Mouse (Mus musculus) liver, embryonic 16.5 days (tissue): ENCODE measurements at regions not wholly inside any gene's neighbourhood (a gene's known extent, or its start where the extent isn't known, plus 50 kb on each side); places are given as distances from the start of the nearest gene placed in this dataset.

ENCODE experiments used
- ATAC-seq: fragments of 200-750 bp; cut with Nextera tagmentation; 2 replicates; pipeline ENCODE4 v1.8.0; 2017; ENCODE audit warnings: low read depth, mild to moderate bottlenecking, moderate number of reproducible peaks, moderate library complexity
- H3K27ac ChIP-seq: fragments of 300-500 bp; sonication (generic); 2 replicates; pipeline ENCODE4 v1.5.1; 2014; ENCODE audit warnings: mild to moderate bottlenecking, low read length
- H3K27me3 ChIP-seq: fragments of 300-500 bp; sonication (generic); 2 replicates; pipeline ENCODE4 v1.6.1; 2014; ENCODE audit warnings: low read depth, low read length, mixed read lengths; ENCODE audit not compliant: control insufficient read depth, insufficient read depth
- H3K36me3 ChIP-seq: fragments of 300-500 bp; sonication (generic); 2 replicates; pipeline ENCODE4 v1.6.1; 2014; ENCODE audit warnings: mild to moderate bottlenecking; ENCODE audit not compliant: control insufficient read depth, insufficient read depth
- H3K4me1 ChIP-seq: fragments of 300-500 bp; sonication (generic); 2 replicates; pipeline ENCODE4 v1.6.1; 2014; ENCODE audit warnings: low read depth, low read length, mixed read lengths; ENCODE audit not compliant: control insufficient read depth
- H3K4me2 ChIP-seq: fragments of 300-500 bp; sonication (generic); 2 replicates; pipeline ENCODE4 v1.6.1; 2014; ENCODE audit warnings: low read depth, low read length, mixed read lengths
- H3K4me3 ChIP-seq: fragments of 300-500 bp; sonication (generic); 2 replicates; pipeline ENCODE4 v1.5.1; 2014; ENCODE audit warnings: low read depth, mild to moderate bottlenecking, low read length
- H3K9ac ChIP-seq: fragments of 300-500 bp; sonication (generic); 2 replicates; pipeline ENCODE4 v1.6.1; 2014; ENCODE audit warnings: low read depth, low read length
- H3K9me3 ChIP-seq: fragments of 300-500 bp; sonication (generic); replicated peaks from 2 replicates; pipeline ENCODE4 v1.6.1; 2016; ENCODE audit warnings: low read length; ENCODE audit not compliant: control insufficient read depth
- WGBS: fragments of 180-500 bp; shearing (Covaris S2); extraction: QIAGEN DNeasy Blood & Tissue Kit; methylation state at CpG from one replicate; pipeline ENCODE4 v1.1.7; 2014; ENCODE audit not compliant: insufficient replicate concordance; 5-methylcytosine and 5-hydroxymethylcytosine counted together

DNA sequence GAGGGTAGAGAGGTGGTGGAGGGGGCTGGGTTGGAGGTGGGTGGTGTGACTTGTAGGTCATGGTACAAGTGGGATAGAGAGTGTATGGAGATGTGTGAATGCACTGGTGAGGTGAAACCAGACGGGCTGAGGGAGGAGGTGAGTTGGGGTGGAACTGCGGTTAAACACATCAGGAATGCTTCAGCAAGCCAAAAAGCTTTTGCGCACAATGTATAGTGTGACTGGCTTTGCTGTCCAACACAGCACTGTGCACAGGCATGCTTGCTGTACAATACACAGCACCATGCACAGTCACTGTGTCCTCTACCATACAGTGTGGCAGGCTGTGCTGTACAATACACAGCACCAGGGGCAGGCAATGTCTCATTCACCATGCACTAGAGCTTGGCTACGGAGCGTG, 223.6 kb downstream of the Eipr1 start:
- Histone ChIP-seq H3K4me3 (no peak overlapping the region), H3K4me1 (no peaks in the 10 kb centered on the region), H3K9ac (no peak overlapping the region), H3K27ac (no peak overlapping the region), H3K36me3 (no peaks in the 10 kb centered on the region), H3K27me3 (no peaks in the 10 kb centered on the region), H3K4me2 (no peak overlapping the region), H3K9me3 (no peaks in the 10 kb centered on the region)
- no peak for ATAC-seq
- 76% methylated on average over 5 of the region's 5 CpGs for WGBS

DNA sequence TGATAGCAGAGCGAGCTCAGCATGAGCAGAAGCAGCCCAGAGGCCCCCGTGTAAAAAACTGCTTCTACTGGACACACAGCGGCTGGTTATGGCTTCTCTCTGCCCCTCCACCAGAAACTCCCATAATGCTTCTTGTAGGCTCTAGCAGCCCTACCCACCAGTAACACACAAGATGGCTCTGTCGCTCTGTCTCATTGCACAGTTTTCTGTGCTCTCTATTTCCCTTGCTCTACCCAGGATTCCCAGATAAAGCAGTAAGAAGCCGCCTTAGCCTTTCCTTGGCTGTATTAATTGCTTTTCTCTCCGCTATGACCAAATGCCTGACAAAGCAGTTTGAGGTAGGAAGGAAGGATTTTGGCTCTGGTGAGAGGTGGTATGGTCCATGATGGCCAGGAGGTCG, 228.1 kb downstream of the Eipr1 start:
- no peak overlapping the region for H3K9ac ChIP-seq
- H3K9me3 ChIP-seq, result no peaks in the 10 kb centered on the region
- ATAC-seq, result no peak
- H3K27ac ChIP-seq, result no peak overlapping the region
- no peaks in the 10 kb centered on the region for H3K27me3 ChIP-seq
- no peaks in the 10 kb centered on the region for H3K36me3 ChIP-seq
- WGBS, result 56% methylated on average over 7 of the region's 7 CpGs
- H3K4me1 ChIP-seq, result no peaks in the 10 kb centered on the region
- no peak overlapping the region for H3K4me2 ChIP-seq
- no peak overlapping the region for H3K4me3 ChIP-seq

DNA sequence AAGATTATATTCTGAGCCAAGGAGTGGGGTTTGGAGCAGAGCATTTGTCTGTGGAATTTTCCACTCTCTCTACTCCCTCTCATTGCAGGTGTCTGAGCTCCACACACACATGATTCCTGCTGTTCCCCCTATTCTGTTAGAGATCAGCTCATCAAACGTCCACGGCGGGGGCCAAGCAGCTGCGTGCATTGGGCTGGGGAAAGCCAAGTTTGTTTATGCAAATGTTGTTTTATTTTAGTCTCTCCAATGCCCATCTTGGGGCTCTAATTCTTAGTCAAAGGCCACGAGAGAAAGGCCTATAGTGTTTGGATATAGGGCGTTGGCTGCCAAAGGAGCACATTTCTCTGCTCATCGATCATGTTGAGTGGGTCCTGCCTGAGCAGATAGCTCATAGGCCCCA, 234.6 kb downstream of the Eipr1 start:
- whole genome bisulfite sequencing, result 57% methylated on average over 7 of the region's 7 CpGs
- Histone ChIP-seq H3K4me1 (no peaks in the 10 kb centered on the region), H3K9ac (no peak overlapping the region), H3K36me3 (no peaks in the 10 kb centered on the region), H3K4me3 (no peak overlapping the region), H3K9me3 (no peaks in the 10 kb centered on the region), H3K27me3 (no peaks in the 10 kb centered on the region), H3K27ac (no peak overlapping the region), H3K4me2 (no peak overlapping the region)
- no peak for ATAC-seq

DNA sequence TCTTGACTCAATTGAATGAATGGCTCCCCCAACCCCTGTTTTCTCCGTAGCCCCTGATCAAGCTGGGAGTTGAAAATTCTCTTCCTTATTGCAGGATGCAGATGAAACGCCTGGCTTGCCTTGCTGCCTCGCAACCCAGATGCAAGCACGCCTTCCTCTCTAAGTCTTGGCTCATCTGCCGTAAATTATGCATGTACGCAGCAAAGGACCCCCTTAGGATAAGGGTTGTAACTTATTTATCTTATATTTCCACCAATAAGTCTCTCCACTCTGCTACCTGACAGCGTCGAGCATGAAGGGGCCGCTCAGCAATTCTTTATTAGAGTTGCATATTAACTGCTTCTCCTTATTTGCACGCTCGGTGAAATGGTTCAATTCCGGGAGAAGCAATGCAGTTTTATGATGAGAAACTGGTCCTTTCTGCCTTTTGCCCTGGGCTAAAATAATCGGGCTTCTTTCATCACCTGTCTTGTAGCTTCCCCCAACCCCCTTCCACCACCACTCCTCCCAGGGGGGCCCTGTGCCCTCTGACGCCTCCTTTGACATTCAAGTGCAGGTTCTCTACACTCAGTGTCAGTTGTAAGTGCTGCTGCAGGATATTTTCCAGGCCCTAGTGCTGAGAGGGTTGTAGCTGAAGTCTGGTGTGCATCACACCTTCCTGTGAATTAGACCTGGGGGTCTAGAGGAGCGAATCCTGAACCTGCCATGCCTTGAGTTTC, 246.0 kb downstream of the Eipr1 start:
- ATAC-seq, result no peak
- no peak overlapping the region for H3K4me3 ChIP-seq
- 54% methylated on average over 15 of the region's 15 CpGs for WGBS
- no peak overlapping the region for H3K4me2 ChIP-seq
- H3K9me3 ChIP-seq, result no peaks in the 10 kb centered on the region
- no peaks in the 10 kb centered on the region for H3K27me3 ChIP-seq
- no peaks in the 10 kb centered on the region for H3K4me1 ChIP-seq
- no peak overlapping the region for H3K27ac ChIP-seq
- no peak overlapping the region for H3K9ac ChIP-seq
- no peaks in the 10 kb centered on the region for H3K36me3 ChIP-seq

DNA sequence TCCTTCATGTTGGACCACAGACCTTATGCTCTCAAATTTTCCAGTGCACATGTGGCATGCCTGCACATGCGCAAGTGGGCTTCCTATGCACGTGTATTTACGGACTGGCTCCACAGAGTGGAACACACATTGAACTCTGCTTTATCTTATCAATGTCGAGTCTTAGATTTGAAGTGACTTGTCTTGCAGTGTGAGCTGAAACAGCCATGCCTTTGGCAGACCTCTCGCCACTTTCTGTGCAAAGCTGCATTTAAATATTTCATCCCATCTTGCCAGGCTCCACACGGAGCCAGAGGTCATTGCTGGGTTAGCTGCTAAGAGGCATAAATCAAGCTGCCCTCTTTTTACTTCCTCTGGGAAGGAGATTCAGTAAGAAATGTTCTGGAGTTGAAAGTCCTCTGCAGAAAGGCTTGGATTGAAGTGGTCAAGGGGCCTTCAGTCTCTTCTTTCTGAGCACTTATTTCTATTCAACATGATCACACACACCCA, 248.4 kb downstream of the Eipr1 start:
- Histone ChIP-seq H3K9me3 (no peaks in the 10 kb centered on the region), H3K27ac (no peak overlapping the region), H3K9ac (no peak overlapping the region), H3K4me2 (no peak overlapping the region), H3K27me3 (no peaks in the 10 kb centered on the region), H3K36me3 (no peaks in the 10 kb centered on the region), H3K4me1 (no peaks in the 10 kb centered on the region), H3K4me3 (no peak overlapping the region)
- WGBS, result 41% methylated on average over 6 of the region's 6 CpGs
- ATAC-seq, result no peak

DNA sequence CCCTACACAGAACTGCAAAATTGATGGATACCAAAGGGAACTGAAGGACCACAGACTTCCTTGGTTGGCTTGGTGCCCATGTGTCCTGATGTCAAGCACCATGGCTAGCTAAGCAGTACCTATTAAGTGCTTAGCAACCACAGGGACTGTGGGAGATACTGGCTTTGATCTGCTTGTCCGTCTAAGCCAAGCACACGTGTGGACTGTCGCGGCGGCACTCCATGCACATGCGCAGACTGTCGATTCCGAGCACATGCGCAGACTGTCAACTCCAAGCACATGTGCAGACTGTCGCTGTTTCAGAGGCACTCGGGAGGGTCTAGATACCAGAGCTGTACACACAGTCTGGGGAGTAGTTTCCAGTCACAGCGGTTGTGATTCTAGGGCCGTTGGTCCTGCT, 252.9 kb downstream of the Eipr1 start:
- no peaks in the 10 kb centered on the region for H3K4me1 ChIP-seq
- 77% methylated on average over 13 of the region's 13 CpGs for WGBS
- no peaks in the 10 kb centered on the region for H3K27me3 ChIP-seq
- H3K9me3 ChIP-seq, result no peaks in the 10 kb centered on the region
- H3K27ac ChIP-seq, result no peak overlapping the region
- no peak overlapping the region for H3K4me3 ChIP-seq
- H3K4me2 ChIP-seq, result no peak overlapping the region
- ATAC-seq, result no peak
- H3K9ac ChIP-seq, result no peak overlapping the region
- no peaks in the 10 kb centered on the region for H3K36me3 ChIP-seq

DNA sequence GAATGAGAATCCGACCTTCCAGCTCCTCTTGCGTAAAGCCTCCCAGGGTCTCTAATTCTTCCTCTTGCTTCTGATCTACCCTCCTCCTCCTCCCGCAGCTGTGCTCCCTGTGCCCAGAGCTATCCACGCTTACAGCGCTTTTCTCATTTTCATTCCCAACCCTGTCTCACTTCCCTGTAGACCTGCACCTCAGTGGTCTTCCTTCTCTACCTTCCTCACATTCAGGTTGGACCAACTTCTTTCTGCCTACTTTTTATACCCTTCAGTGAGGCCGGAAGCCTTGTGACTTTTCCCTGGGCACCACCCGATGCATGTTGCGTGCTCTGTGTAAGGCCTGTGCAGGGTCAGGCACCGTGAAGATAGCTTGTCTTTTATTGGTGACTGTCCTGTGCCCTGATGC, 263.0 kb downstream of the Eipr1 start:
- Histone ChIP-seq H3K27me3 (no peaks in the 10 kb centered on the region), H3K27ac (no peak overlapping the region), H3K4me3 (no peak overlapping the region), H3K9me3 (no peaks in the 10 kb centered on the region), H3K4me2 (no peak overlapping the region), H3K4me1 (no peaks in the 10 kb centered on the region), H3K9ac (no peak overlapping the region), H3K36me3 (no peaks in the 10 kb centered on the region)
- no peak for ATAC-seq
- WGBS, result 74% methylated on average over 9 of the region's 9 CpGs

DNA sequence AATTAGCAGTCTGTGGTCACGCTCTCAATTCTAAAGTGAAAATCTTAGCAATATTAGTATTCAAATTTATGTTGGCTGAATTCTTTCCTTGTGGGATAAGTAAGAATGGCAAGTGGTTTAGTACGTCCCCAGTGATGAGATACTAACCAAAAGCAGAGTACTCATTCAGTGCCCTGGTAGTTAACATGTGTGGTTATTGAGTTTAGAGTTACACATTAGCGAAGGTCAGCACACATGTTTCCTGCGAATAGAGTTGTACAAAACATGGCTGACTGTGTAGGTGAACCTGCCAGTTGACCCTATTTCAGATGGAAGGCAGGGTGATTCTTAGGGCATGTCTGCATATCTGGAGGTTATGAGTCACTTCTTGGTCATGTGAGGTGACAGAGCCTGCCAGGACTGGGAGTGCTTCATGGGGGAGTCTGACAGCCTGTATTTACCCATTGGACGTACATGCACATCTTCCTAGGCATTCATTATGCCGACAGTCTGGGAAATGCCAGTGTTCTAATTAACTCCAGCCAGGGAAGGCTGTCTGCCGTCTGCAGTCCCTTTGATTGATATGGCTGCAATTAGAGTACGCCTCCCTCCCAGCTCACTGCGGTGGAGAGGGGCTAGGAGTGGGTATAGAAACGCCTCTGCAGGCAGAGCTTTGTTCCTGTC, 263.7 kb downstream of the Eipr1 start:
- 47% methylated on average over 10 of the region's 10 CpGs for WGBS

DNA sequence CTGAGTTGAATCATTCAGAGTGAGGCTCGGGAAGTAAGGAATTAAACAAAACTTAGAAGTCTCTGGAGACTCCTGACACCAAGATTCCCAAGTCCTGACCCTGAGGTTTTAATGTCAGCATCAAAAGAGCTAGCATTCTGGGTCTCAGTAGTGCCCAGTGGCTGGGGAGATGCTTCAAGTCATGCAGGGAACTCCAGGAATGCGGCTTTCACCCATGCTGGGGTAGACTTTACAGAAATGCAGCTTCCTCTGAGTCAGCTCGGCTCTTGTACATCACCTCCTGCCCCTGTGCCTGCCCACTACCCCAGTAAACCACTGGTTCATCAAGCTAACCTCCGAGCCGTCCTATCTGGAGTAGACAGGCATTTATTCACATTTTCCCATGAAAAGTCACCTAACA, 269.5 kb downstream of the Eipr1 start:
- Histone ChIP-seq H3K4me3 (no peak overlapping the region), H3K9ac (no peak overlapping the region), H3K9me3 (no peaks in the 10 kb centered on the region), H3K4me2 (no peak overlapping the region), H3K27ac (no peak overlapping the region), H3K4me1 (no peaks in the 10 kb centered on the region), H3K36me3 (no peaks in the 10 kb centered on the region), H3K27me3 (no peaks in the 10 kb centered on the region)
- ATAC-seq, result no peak
- WGBS, result 50% methylated on average over 5 of the region's 5 CpGs

More for the DNA sequence above, 263.7 kb downstream of the Eipr1 start:
- no peaks in the 10 kb centered on the region for H3K4me1 ChIP-seq
- H3K27ac ChIP-seq, result no peak overlapping the region
- H3K27me3 ChIP-seq, result no peaks in the 10 kb centered on the region
- no peaks in the 10 kb centered on the region for H3K9me3 ChIP-seq
- H3K4me3 ChIP-seq, result no peak overlapping the region
- no peak overlapping the region for H3K4me2 ChIP-seq
- no peak for ATAC-seq
- H3K36me3 ChIP-seq, result no peaks in the 10 kb centered on the region
- H3K9ac ChIP-seq, result no peak overlapping the region
